Mouse (Mus musculus) embryonic facial prominence, embryonic 10.5 days (tissue): ENCODE results near the gene Cd300lf. TPM values are rescaled to one million over a fixed set of nuclear protein-coding genes. Genes with fewer than 3 reads are reported as not detected.
A peak's percentile ranks its signal among the peaks of the same experiment; 100 is the strongest.

Source experiments
- DNase-seq: peaks from one replicate; pipeline ENCODE4 v3.0.0-alpha.2; 2017; ENCODE audit warnings: low spot score
- H3K27ac ChIP-seq: fragments of 300-500 bp; sonication (generic); replicated peaks from 2 replicates; pipeline ENCODE4 v1.5.1; 2016; ENCODE audit warnings: mild to moderate bottlenecking
- H3K27me3 ChIP-seq: fragments of 300-500 bp; sonication (generic); replicated peaks from 2 replicates; pipeline ENCODE4 v1.6.1; 2016; ENCODE audit warnings: low read depth, mild to moderate bottlenecking; ENCODE audit not compliant: poor library complexity, severe bottlenecking
- H3K36me3 ChIP-seq: fragments of 300-500 bp; sonication (generic); replicated peaks from 2 replicates; pipeline ENCODE4 v1.6.1; 2016; ENCODE audit warnings: mild to moderate bottlenecking, moderate library complexity
- H3K4me1 ChIP-seq: fragments of 300-500 bp; sonication (generic); 2 replicates; pipeline ENCODE4 v1.6.1; 2016
- H3K4me3 ChIP-seq: fragments of 300-500 bp; sonication (generic); 2 replicates; pipeline ENCODE4 v1.5.1; 2016; ENCODE audit warnings: mild to moderate bottlenecking, moderate library complexity
- H3K9me3 ChIP-seq: fragments of 300-500 bp; sonication (generic); 2 replicates; pipeline ENCODE4 v1.6.1; 2016; ENCODE audit warnings: mild to moderate bottlenecking
- WGBS: fragments of 180-500 bp; shearing (Covaris S2); methylation state at CpG from one replicate; pipeline ENCODE4 v1.1.7; 2016; 5-methylcytosine and 5-hydroxymethylcytosine counted together
- polyA plus RNA-seq: library from polyadenylated mRNA; unstranded; fragments of >200 nt; fragmentation: Nextera tagmentation; extraction: Ambion mirVana; gene quantifications from 2 replicates; pipeline ENCODE4 v1.2.1, GENCODE M21; 2016

The Cd300lf gene
- polyA plus RNA-seq, 1 experiment from 2014 or later = not detected

DNA sequence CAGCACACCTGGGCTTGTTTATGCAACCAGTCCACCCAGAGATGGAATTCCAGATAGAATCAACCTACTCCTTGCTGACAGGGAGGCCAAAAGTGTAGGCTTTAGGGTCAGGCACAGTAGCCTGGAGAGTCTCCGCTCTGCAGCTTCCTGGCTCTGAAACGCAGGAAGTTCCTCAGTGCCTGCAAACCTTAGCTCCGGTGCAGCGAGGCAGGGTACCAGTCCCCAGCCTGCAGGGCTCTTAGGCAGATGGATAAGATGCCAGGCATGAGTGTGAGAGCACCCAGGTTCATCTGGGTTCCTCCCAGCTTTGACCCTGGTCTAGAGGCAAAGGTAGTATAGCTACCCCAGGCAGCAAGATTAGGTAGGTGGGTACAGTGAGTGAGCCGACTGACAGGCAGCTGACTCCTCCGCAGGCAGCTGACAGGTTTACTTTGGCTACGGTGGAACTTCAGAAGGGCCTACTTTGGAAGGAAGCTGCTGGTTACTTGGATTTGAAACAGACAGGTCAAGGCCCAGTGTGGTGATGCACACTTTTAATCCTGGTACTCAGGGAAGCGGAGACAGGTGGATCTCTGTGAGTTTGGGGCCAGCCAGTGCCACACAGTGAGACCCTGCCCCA lies 33.9 kb upstream of the Cd300lf start:
- 76% methylated on average over 8 of the region's 8 CpGs for WGBS
- Histone ChIP-seq H3K4me1 (peaks cover 55% of the 10 kb centered on the region), H3K36me3 (no peaks in the 10 kb centered on the region), H3K27ac (no peak overlapping the region), H3K27me3 (peaks cover 79% of the 10 kb centered on the region), H3K9me3 (no peaks in the 10 kb centered on the region), H3K4me3 (no peak overlapping the region)
- no peak for DNase-seq

DNA sequence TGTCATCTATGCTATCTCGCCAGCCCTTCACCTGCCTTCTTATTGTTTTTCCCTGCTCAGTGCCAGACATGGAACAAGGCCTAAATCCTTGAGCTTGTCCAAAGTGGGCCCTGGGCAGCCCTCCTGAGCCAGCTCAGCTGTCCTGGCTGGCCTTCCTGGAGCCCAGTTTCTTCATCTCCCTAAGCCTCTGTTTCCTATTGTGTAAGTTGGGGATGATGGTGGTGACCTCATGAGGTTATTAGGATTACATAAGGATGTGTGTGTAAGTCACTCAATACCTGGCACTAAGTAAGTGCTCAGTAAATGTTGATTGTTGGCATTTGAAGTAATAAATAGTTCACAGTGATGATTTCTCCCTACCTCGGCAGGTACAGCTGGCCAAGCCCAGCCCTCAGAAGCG lies 33.0 kb upstream of the Cd300lf start:
- Histone ChIP-seq H3K4me1 (peaks cover 55% of the 10 kb centered on the region), H3K27me3 (peaks cover 79% of the 10 kb centered on the region), H3K4me3 (no peak overlapping the region), H3K36me3 (no peaks in the 10 kb centered on the region), H3K27ac (no peak overlapping the region), H3K9me3 (no peaks in the 10 kb centered on the region)
- 87% methylated on average over 3 of the region's 3 CpGs for WGBS
- DNase-seq = no peak

DNA sequence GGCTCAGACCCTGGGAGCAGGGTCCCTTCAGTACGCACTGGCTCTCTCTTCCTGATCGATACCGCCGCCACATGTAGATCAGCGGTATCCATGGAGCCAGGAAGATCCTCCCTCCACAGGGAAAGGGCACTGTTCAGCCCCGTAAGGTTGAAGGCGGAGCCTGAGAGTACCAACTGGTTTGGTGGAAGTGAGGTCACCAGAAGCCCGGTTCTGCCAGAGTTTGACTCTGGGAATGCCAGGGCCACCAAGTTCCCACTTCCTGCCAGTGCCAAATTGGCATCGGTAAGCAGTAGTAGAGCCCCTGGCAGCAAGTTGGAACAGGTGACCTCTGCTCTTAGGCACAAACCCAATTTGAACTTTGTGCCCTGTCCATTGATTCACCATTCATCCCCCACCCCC lies 31.2 kb upstream of the Cd300lf start:
- no peak for DNase-seq
- under 1% methylated on average over 9 of the region's 9 CpGs for WGBS
- Histone ChIP-seq H3K27ac (peak overlapping the region; percentile 12; the same call in 1 of the 2 replicates), H3K27me3 (peaks cover 90% of the 10 kb centered on the region), H3K36me3 (no peaks in the 10 kb centered on the region), H3K4me1 (peaks cover 55% of the 10 kb centered on the region), H3K9me3 (no peaks in the 10 kb centered on the region), H3K4me3 (peak overlapping the region; percentile 72)

DNA sequence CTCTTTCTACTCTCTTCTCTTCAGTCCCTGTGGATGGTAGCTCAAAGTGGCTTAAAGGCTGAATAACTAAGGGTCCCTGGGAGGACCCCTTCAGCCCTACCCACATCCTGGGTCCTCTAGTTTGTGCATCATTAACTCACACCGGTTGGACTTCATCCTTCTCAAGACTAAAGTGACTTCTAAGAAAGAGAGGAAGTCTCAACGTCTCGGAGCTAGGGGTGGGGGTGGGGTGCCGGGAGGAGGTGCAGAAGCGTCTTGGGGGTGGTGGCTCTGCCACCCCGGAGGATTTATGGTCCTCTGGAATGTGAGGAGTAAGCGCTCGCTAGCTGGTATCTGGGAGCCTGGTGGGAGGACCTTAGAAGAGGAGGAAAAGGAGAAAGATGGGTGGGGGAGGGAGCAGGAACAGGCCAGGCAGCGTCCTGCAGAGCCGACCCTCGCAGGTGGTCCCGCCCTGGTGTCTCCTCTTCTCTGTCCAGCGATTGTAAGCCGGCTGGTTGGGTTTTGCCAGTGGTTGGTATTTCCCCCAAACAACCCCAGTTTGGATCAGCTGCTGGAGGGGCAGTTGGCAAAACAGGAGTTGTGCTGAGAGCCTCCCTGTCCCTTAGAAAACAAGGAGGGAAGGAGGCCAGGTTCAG lies 30.7 kb upstream of the Cd300lf start:
- WGBS = under 1% methylated on average over 14 of the region's 14 CpGs

DNA sequence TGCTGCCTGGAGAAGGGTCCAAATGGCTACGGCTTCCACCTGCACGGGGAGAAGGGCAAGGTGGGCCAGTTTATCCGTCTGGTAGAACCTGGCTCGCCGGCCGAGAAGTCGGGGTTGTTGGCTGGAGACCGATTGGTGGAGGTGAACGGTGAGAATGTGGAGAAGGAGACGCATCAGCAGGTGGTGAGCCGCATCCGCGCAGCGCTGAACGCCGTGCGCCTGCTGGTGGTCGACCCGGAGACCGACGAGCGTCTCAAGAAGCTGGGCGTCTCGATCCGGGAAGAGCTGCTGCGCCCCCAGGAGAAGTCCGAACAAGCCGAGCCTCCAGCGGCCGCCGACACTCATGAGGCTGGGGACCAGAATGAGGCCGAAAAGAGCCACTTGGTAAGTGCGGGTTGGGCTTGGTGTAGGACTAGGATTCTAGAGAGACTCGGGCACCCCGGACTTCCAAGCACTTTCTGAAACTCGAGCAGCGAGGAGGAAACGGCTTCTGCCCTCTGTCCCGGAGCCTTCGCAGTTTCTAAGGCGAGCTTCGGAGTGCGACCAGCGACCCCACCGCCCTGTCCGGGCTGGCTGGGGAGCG lies 29.9 kb upstream of the Cd300lf start:
- Histone ChIP-seq H3K4me1 (peaks cover 57% of the 10 kb centered on the region), H3K4me3 (peak overlapping the region; percentile 72), H3K27me3 (peaks cover 90% of the 10 kb centered on the region), H3K36me3 (no peaks in the 10 kb centered on the region), H3K9me3 (0 out of 2 replicates have a peak, but pooled peaks cover 4% of the 10 kb centered on the region), H3K27ac (peak overlapping the region; percentile 75)
- peak; percentile 73 for DNase-seq
- under 1% methylated on average over 47 of the region's 47 CpGs for WGBS

More for the DNA sequence above, 30.7 kb upstream of the Cd300lf start:
- DNase-seq = no peak
- Histone ChIP-seq H3K36me3 (no peaks in the 10 kb centered on the region), H3K4me3 (peak overlapping the region; percentile 72), H3K4me1 (peaks cover 56% of the 10 kb centered on the region), H3K9me3 (no peaks in the 10 kb centered on the region), H3K27me3 (peaks cover 95% of the 10 kb centered on the region), H3K27ac (peak overlapping the region; percentile 12)

DNA sequence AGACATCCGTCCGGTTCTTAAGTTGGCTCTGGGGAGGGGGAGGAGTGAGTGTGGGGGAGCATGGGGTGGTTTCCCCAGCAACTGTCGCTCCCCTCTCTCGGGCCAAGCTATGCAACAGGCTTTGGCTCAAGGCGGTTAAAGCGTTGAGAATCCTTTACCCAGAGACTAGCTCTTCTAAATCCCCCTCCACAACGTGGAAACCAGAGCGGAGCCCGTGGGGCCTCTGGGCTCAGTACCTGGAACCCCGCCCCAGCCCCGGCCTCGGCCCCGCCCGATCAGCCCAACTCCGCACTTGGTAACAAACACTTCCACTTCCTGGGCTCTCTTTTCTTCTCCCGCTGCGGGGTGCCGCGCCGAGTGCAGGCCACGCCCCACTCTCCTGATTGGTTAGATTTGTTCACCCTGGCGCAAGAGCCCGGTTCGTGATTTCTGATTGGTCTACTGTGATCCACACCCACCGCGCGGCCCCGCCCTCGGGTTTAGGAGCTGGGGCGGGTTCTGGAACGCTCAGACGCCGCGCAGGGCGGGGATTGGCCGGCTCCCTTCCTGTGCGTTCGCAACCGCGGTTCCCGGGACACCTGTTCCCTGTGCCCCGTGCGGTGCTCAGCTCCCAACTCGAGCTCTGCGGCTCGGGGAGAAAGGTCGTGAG lies 29.2 kb upstream of the Cd300lf start, which contains the start of gene Slc9a3r1:
Gene Slc9a3r1 (plus strand): TSS at position 510 of the 649 bp plus-strand sequence.
- DNase-seq = peak; percentile 98
- under 1% methylated on average over 47 of the region's 47 CpGs for WGBS
- Histone ChIP-seq H3K27me3 (peaks cover 87% of the 10 kb centered on the region), H3K4me3 (peak within 1 kb of the TSS; percentile 72), H3K4me1 (peaks cover 64% of the 10 kb centered on the region), H3K36me3 (no peaks in the 10 kb centered on the region), H3K27ac (peak within 1 kb of the TSS; percentile 75), H3K9me3 (0 out of 2 replicates have a peak, but pooled peaks cover 4% of the 10 kb centered on the region)

DNA sequence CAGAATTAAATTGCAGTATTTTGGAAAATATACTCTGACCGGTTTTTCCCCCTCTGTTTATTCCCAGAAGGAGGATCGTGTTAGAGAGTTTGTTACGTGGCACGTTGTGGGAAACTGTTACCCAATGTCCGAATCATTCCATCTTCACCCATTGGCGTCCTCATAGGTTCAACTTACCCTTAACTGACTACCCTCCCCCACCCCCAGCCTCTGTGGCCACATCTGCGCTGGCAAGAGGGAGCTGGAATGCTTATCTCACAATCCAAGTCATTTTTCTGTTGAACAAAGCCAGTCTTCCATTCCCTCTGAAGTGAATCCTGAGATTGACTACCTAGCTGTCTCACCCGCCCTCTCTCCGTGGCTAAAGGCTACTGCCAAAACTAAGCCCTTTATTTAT lies 28.4 kb upstream of the Cd300lf start:
- Histone ChIP-seq H3K4me1 (peaks cover 63% of the 10 kb centered on the region), H3K27me3 (peaks cover 87% of the 10 kb centered on the region), H3K9me3 (0 out of 2 replicates have a peak, but pooled peaks cover 4% of the 10 kb centered on the region), H3K36me3 (no peaks in the 10 kb centered on the region), H3K27ac (peak overlapping the region; percentile 75), H3K4me3 (peak overlapping the region; percentile 72)
- 20% methylated on average over 9 of the region's 9 CpGs for WGBS
- no peak for DNase-seq

DNA sequence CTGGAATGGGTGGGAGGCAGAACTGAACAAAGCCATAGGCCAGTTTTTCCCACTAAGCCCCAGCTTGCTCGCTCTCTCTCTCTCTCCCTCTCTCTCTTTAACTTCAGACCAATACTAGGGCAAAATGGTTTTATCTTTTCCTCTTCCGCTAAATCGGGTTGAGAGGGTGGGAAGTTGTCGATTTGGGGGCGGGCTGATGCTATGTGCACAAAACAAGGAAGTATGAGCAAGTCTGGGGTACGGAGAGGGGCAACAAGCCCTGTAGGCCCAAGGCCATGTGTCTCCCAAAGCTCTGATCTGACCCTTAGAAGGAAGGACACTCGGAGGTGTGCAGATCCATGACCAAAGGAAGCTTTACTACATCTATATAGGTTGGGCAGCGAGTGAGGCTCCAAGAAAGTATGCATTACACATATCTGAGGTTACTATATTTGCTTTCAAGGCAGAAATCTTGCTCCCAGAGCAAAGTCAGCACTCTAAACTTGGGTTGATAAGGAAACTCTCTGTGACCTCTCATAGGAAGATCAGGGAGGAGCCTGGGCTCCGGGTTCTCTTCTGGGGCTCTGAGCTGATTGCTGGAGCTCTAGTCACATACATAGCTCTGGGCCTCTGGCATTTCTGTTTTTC lies 27.9 kb upstream of the Cd300lf start:
- Histone ChIP-seq H3K4me3 (no peak overlapping the region), H3K9me3 (0 out of 2 replicates have a peak, but pooled peaks cover 4% of the 10 kb centered on the region), H3K27me3 (peaks cover 87% of the 10 kb centered on the region), H3K27ac (no peak overlapping the region), H3K4me1 (peaks cover 62% of the 10 kb centered on the region), H3K36me3 (no peaks in the 10 kb centered on the region)
- WGBS = 64% methylated on average over 9 of the region's 9 CpGs
- no peak for DNase-seq

DNA sequence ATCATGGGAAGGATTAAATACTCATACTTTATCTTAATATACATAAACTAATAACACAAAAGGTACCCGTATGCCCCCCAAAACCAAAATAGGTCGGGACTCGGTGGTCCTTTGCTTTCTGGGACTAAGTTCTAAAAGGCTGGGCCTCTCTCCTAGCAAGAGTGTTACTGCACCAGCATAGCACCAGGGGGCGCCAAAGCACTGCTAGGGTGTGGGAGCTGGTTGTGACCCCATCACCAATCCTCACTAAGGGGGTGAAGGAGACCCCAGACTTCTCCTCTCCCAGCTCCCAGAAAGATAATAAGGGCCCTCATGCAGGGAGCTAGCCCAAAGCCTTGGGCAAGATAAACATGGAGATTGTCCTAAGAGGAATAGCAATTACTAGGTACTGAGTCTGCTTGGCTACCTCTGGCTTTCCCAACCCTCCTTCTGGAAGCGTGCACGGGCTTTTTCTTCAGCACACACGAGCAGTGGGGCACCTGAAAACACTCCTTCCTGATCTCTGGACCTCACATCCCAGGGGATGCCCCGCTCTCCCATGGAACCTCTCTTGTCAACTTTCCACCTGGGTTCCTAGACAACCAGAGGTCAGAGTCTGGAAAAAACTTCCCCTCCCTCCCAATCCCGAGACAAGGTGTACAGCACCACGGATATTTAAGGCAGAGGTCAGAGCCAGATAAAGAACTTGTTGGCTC lies 27.2 kb upstream of the Cd300lf start:
- DNase-seq = peak; percentile 81
- H3K4me3 ChIP-seq = no peak overlapping the region
- no peaks in the 10 kb centered on the region for H3K36me3 ChIP-seq
- peaks cover 62% of the 10 kb centered on the region for H3K4me1 ChIP-seq
- no peak overlapping the region for H3K27ac ChIP-seq
- H3K27me3 ChIP-seq = peaks cover 88% of the 10 kb centered on the region
- 30% methylated on average over 10 of the region's 10 CpGs for WGBS
- H3K9me3 ChIP-seq = 0 out of 2 replicates have a peak, but pooled peaks cover 4% of the 10 kb centered on the region

DNA sequence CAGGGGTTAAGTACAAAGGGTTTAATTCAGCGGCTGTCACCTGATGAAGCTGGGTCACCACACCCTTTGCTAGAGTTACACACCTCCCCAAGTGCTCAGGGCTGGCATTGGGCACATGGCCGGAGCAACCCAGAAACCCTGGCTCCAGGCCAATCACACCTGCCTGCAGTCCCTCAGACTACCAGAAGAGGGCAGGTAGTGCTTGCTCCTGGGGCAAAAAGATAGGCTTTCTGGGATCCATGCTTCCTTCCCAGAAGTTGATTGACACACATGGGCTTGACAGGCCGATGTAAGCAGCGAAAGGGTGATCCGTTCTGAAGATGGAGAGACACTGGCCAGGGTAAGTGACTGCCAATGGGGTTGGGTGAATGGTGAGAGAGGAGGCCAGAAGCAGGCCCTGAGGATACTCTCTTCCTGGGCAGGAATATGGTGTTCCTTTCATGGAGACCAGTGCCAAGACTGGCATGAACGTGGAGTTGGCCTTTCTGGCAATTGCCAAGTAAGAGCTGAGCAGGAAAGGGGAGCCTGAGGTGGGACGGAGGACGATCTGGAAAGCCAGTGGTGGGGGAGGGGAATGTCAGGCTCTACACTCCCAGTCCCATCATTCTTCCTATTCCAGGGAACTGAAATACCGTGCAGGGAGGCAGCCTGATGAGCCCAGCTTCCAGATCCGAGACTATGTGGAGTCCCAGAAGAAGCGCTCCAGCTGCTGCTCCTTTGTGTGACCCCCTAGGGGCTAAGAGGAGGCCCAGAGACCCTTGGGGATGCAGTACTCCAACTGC lies 26.4 kb upstream of the Cd300lf start:
- no peak overlapping the region for H3K27ac ChIP-seq
- peaks cover 64% of the 10 kb centered on the region for H3K4me1 ChIP-seq
- WGBS = 55% methylated on average over 11 of the region's 11 CpGs
- H3K36me3 ChIP-seq = no peaks in the 10 kb centered on the region
- 0 out of 2 replicates have a peak, but pooled peaks cover 4% of the 10 kb centered on the region for H3K9me3 ChIP-seq
- peaks cover 88% of the 10 kb centered on the region for H3K27me3 ChIP-seq
- peak; percentile 68 for DNase-seq
- H3K4me3 ChIP-seq = 0 out of 2 replicates have a peak overlapping the region, but pooled peaks have one; percentile 2
